Mouse (Mus musculus): ENCODE measurements around the gene Coro1b.
A peak's percentile ranks its signal among the peaks of the same experiment; 100 is the strongest.

Gene Coro1b

GRCm38 (mm10) chr19:4148491-4148806 lies at the start of gene Coro1b:
Gene Coro1b, plus strand, starts transcription at chr19:4148619.
- peak; percentile 96 for DNase-seq

- DNase-seq = peak; percentile 88
Observed at GRCm38 (mm10) chr19:4099056-4099455, 49.4 kb upstream of the Coro1b start.

- peak; percentile 48 for DNase-seq
Observed at GRCm38 (mm10) chr19:4099837-4100717, 48.3 kb upstream of the Coro1b start, which contains the start of gene Pitpnm1. Gene Pitpnm1, plus strand, starts transcription at chr19:4099998.

GRCm38 (mm10) chr19:4100718-4101261 lies 47.6 kb upstream of the Coro1b start:
- DNase-seq = peak; percentile 80

GRCm38 (mm10) chr19:4101466-4101865 lies 47.0 kb upstream of the Coro1b start:
- no peak for DNase-seq

- DNase-seq = no peak
Observed at GRCm38 (mm10) chr19:4102049-4102448, 46.4 kb upstream of the Coro1b start.

- no peak for DNase-seq
Observed at GRCm38 (mm10) chr19:4102626-4103025, 45.8 kb upstream of the Coro1b start.

- no peak for DNase-seq
Observed at GRCm38 (mm10) chr19:4103294-4103693, 45.1 kb upstream of the Coro1b start.

- no peak for DNase-seq
Observed at GRCm38 (mm10) chr19:4103792-4104191, 44.6 kb upstream of the Coro1b start.

GRCm38 (mm10) chr19:4104675-4105194 lies 43.7 kb upstream of the Coro1b start:
- DNase-seq = no peak

GRCm38 (mm10) chr19:4106654-4107053 lies 41.8 kb upstream of the Coro1b start:
- no peak for DNase-seq

GRCm38 (mm10) chr19:4108535-4108934 lies 39.9 kb upstream of the Coro1b start:
- DNase-seq = no peak

GRCm38 (mm10) chr19:4112063-4112960 lies 36.1 kb upstream of the Coro1b start:
- DNase-seq = no peak

GRCm38 (mm10) chr19:4113186-4113805 lies 35.1 kb upstream of the Coro1b start:
- peak; percentile 65 for DNase-seq

- no peak for DNase-seq
Observed at GRCm38 (mm10) chr19:4113806-4114230, 34.6 kb upstream of the Coro1b start.

GRCm38 (mm10) chr19:4114551-4114950 lies 33.9 kb upstream of the Coro1b start:
- DNase-seq = no peak

GRCm38 (mm10) chr19:4115144-4115543 lies 33.3 kb upstream of the Coro1b start:
- no peak for DNase-seq

GRCm38 (mm10) chr19:4115816-4116215 lies 32.6 kb upstream of the Coro1b start:
- no peak for DNase-seq

GRCm38 (mm10) chr19:4117006-4117405 lies 31.4 kb upstream of the Coro1b start:
- DNase-seq = no peak

GRCm38 (mm10) chr19:4118350-4118749 lies 30.1 kb upstream of the Coro1b start:
- no peak for DNase-seq

GRCm38 (mm10) chr19:4119716-4120487 lies 28.5 kb upstream of the Coro1b start:
- DNase-seq = no peak

GRCm38 (mm10) chr19:4120496-4120895 lies 27.9 kb upstream of the Coro1b start:
- DNase-seq = no peak
